Mouse (Mus musculus) forebrain, postnatal 0 days (tissue): ENCODE data around the gene Rasa3. TPM values are rescaled to one million over a fixed set of nuclear protein-coding genes. Genes with fewer than 3 reads are reported as not detected.
A peak's percentile ranks its signal among the peaks of the same experiment; 100 is the strongest.

Experiments
- ATAC-seq: fragments of 200-750 bp; cut with Nextera tagmentation; 2 replicates; pipeline ENCODE4 v1.8.0; 2017; ENCODE audit warnings: mild to moderate bottlenecking, moderate library complexity
- DNase-seq: peaks from one replicate; pipeline ENCODE4 v3.0.0-alpha.2; 2015
- H3K27ac ChIP-seq: fragments of 300-500 bp; sonication (generic); 2 replicates; pipeline ENCODE4 v1.5.1; 2014; ENCODE audit warnings: low read depth, mild to moderate bottlenecking, antibody characterized with exemption, low read length, moderate library complexity, mixed read lengths
- H3K27me3 ChIP-seq: fragments of 300-500 bp; sonication (generic); 2 replicates; pipeline ENCODE4 v1.6.1; 2014; ENCODE audit warnings: mild to moderate bottlenecking, low read length, mixed read lengths; ENCODE audit not compliant: insufficient read depth
- H3K36me3 ChIP-seq: fragments of 300-500 bp; sonication (generic); 2 replicates; pipeline ENCODE4 v1.6.1; 2014; ENCODE audit warnings: mild to moderate bottlenecking, moderate library complexity; ENCODE audit not compliant: insufficient read depth
- H3K4me1 ChIP-seq: fragments of 300-500 bp; sonication (generic); 2 replicates; pipeline ENCODE4 v1.6.1; 2014; ENCODE audit warnings: antibody characterized with exemption; ENCODE audit not compliant: insufficient read depth
- H3K4me2 ChIP-seq: fragments of 300-500 bp; sonication (generic); 2 replicates; pipeline ENCODE4 v1.6.1; 2014; ENCODE audit warnings: low read depth, mild to moderate bottlenecking, moderate library complexity
- H3K4me3 ChIP-seq: fragments of 300-500 bp; sonication (generic); 2 replicates; pipeline ENCODE4 v1.5.1; 2014; ENCODE audit warnings: low read depth, low read length, mixed read lengths
- H3K9ac ChIP-seq: fragments of 300-500 bp; sonication (generic); 2 replicates; pipeline ENCODE4 v1.6.1; 2014; ENCODE audit warnings: mild to moderate bottlenecking
- H3K9me3 ChIP-seq: fragments of 300-500 bp; sonication (generic); 2 replicates; pipeline ENCODE4 v1.6.1; 2016; ENCODE audit warnings: low read length
- CTCF ChIP-seq: sonication (generic); IDR thresholded peaks from 2 replicates; pipeline ENCODE4 v1.5.1; 2016; ENCODE audit warnings: antibody characterized with exemption, control low read depth, low read depth
- WGBS: fragments of 180-500 bp; shearing (Covaris S2); extraction: QIAGEN DNeasy Blood & Tissue Kit; methylation state at CpG from one replicate; pipeline ENCODE4 v1.1.7; 2014; 5-methylcytosine and 5-hydroxymethylcytosine counted together
- polyA plus RNA-seq: library from polyadenylated mRNA; unstranded; fragments of >200 nt; fragmentation: Nextera tagmentation; extraction: Ambion mirVana; gene quantifications from 2 replicates; pipeline ENCODE4 v1.2.1, GENCODE M21; 2015
- total RNA-seq: library from RNA; depleted of rRNA; stranded (reverse); fragments of >200 nt; gene quantifications from 2 replicates; pipeline ENCODE4 v1.2.3, GENCODE M21; 2014

Rasa3 gene
- total and polyA plus RNA-seq, 2 experiments from 2014 or later: 24.3 to 49.7 TPM

DNA sequence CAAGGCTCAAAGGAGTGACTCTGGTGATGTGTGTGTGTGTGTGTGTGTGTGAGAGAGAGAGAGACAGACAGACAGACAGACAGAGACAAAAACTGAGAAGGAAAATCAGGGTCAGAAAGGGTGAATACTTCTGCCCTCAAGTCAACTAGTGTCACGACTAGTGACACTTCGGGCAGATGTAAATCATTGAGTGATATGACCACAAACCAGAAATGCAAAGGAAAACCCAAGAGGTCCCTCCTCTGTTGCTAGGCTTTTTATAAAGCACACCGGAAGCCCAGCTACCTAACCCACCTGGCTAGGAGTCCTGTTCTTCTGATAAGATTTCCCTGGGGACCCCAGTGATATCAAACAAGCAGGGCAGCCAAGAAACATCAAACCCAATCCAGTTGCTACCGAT lies 2.3 kb downstream of the Rasa3 start:
- H3K9ac ChIP-seq: peak overlapping the region; percentile 93
- peak overlapping the region; percentile 90 for H3K4me3 ChIP-seq
- peaks cover 16% of the 10 kb centered on the region for H3K4me1 ChIP-seq
- H3K4me2 ChIP-seq: peak overlapping the region; percentile 57
- TF ChIP-seq CTCF: no peak
- H3K36me3 ChIP-seq: no peaks in the 10 kb centered on the region
- WGBS: 79% methylated on average over 4 of the region's 4 CpGs
- no peak for DNase-seq
- H3K9me3 ChIP-seq: no peaks in the 10 kb centered on the region
- H3K27ac ChIP-seq: peak overlapping the region; percentile 95
- H3K27me3 ChIP-seq: no peaks in the 10 kb centered on the region
- no peak for ATAC-seq

DNA sequence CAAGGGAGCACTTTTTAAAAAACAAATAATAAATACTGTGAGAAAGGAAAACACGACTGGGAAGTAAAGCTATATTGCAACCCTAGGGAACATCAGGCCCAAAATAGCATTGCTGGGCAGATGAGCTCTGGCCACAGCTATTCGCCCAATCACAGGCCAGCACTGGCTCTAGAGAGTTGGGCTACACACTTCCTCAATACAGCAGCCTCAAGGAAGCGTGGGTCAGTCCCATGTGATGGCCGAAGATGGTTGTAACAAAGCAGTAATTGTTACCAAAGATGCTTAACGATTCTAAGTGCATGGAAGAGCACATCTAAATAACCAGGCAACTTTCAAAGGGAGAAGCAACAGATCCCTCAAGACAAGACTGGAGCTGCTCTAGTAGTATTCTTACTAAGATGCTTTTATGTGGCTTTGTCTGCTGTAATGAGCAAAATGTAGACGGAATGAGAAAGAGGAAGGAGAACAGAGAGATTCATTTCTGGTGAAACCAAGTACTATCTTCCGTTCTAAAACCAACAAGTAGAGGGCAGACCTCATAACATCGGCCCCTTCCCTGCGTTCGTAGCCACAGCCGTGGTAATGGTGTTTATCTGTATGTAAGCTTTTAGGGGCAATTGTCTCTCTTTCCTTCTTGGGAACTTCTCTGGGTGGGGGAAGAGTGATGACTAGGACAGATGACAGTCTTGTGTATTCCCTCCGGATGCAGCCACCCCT lies 3.0 kb downstream of the Rasa3 start:
- Histone ChIP-seq H3K27ac (peak overlapping the region; percentile 62), H3K27me3 (no peaks in the 10 kb centered on the region), H3K4me3 (no peak overlapping the region), H3K9ac (no peak overlapping the region), H3K4me1 (peaks cover 16% of the 10 kb centered on the region), H3K9me3 (no peaks in the 10 kb centered on the region), H3K36me3 (no peaks in the 10 kb centered on the region), H3K4me2 (peak overlapping the region; percentile 57)
- ATAC-seq: no peak
- WGBS: 58% methylated on average over 12 of the region's 12 CpGs
- no peak; the same call in 1 of the 2 replicates for TF ChIP-seq CTCF
- no peak for DNase-seq

DNA sequence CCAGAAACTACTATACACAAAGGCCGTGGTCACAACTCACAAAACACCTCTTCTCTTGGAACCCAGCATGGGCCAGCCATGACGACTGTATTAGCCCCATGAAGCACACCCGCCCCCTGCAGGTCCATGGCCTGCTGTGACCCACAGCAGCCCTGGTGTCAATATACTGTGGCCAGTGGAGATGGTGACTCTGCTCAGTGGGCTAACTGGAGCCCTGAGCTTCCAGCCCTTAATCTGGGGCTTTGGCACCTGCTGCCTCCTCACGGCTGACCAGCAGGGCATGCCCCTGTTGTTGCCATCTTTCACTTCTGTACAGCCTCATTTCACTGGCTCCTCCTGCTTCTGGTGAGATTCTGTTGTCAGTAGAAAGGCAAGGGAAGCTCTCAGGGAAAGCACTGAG lies 4.2 kb downstream of the Rasa3 start:
- WGBS: 74% methylated on average over 4 of the region's 4 CpGs
- no peak for TF ChIP-seq CTCF
- no peak for ATAC-seq
- Histone ChIP-seq H3K36me3 (no peaks in the 10 kb centered on the region), H3K27me3 (no peaks in the 10 kb centered on the region), H3K4me2 (no peak overlapping the region), H3K4me3 (no peak overlapping the region), H3K4me1 (peaks cover 16% of the 10 kb centered on the region), H3K27ac (no peak overlapping the region), H3K9me3 (no peaks in the 10 kb centered on the region), H3K9ac (no peak overlapping the region)
- no peak for DNase-seq

DNA sequence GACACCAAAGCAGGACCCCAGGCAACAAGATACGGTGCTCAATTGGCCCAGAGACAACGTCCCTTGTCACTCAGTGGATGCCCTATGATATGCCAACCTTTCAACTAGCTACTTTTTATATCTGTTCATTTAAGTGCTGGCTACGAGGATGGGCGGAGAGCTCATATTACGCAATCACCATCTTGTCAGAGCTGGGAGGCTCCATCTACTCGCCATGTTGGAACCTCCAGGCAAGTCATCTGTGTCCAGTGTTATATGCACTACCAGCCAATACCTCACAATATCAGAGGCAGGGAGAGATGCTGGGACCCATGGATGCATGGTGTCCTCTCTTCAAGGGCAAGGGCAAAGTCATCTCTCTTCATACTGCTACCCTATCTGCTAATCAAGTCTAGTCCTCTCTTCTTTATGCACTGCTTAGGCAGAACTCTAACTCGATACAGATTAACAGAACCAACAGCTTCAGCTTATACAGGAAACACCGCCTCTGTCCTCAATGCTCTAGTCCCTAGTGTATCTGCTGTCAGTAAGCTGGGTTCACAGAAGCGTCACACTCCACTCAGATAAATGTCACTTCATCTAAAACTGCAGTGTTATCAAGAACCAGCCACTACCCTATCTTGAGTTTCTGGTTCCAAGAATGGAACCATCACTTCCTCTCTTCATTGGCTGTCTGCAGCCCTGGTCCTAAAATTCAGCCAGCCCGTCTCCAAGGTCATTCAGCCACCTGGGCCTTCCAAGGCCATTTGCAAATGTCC lies 6.0 kb downstream of the Rasa3 start:
- WGBS: 94% methylated on average over 10 of the region's 10 CpGs
- DNase-seq (no peak), ATAC-seq (no peak)
- peaks cover 11% of the 10 kb centered on the region; the same call in 1 of the 2 replicates for H3K4me1 ChIP-seq
- no peaks in the 10 kb centered on the region for H3K27me3 ChIP-seq
- H3K4me2 ChIP-seq: no peak overlapping the region
- H3K27ac ChIP-seq: no peak overlapping the region
- H3K9ac ChIP-seq: no peak overlapping the region
- H3K36me3 ChIP-seq: no peaks in the 10 kb centered on the region
- no peak overlapping the region for H3K4me3 ChIP-seq
- H3K9me3 ChIP-seq: no peaks in the 10 kb centered on the region
- TF ChIP-seq CTCF: no peak

DNA sequence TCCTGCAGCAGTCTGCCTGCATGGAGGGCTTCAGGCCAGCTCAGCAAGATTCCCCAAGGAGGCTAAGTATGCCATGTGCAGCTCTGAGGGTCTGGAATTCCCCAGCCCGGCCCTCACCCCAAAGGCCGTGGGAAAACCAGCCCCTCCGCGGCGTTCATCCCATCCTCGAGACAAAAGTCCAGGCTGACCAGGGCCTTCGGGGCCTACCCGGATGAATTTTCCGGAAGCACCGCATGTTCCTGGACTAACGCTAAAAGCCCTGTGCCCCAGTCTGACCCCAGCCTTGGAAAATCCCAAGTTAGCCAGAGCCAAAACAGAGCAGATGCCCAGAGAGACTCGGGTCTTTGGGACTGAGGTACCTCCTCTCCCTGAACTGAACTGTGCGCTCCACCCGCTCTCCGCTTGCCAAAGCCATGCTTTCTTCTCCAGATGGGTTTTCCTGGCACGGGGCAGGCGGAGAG lies 7.4 kb downstream of the Rasa3 start:
- H3K9me3 ChIP-seq: no peaks in the 10 kb centered on the region
- H3K9ac ChIP-seq: no peak overlapping the region
- H3K4me2 ChIP-seq: no peak overlapping the region
- no peaks in the 10 kb centered on the region for H3K36me3 ChIP-seq
- DNase-seq (no peak), ATAC-seq (0 out of 2 replicates have a peak, but pooled peaks have one; percentile 14)
- TF ChIP-seq CTCF: no peak
- peaks cover 11% of the 10 kb centered on the region; the same call in 1 of the 2 replicates for H3K4me1 ChIP-seq
- H3K4me3 ChIP-seq: no peak overlapping the region
- 80% methylated on average over 17 of the region's 17 CpGs for WGBS
- H3K27me3 ChIP-seq: no peaks in the 10 kb centered on the region
- H3K27ac ChIP-seq: no peak overlapping the region

DNA sequence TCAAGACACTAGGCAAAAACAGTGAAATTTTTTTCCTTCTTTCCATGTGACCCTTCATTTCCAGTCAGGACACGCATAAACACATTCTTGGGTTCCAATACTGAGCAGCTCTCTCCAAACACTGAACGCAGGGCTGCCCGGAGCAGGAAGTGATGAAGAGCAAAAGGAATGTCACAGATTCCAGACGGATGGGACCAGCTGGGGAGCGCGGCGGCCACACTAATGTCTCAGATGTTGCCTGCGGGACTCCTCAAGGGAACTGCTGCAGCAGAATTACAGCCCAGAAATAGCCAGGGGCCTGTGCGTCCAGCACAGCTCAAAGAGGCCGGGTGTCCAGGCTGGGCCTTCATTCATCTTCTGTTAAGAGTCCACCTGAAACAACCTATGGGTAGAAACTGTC lies 9.0 kb downstream of the Rasa3 start:
- Histone ChIP-seq H3K9ac (no peak overlapping the region), H3K27me3 (no peaks in the 10 kb centered on the region), H3K36me3 (no peaks in the 10 kb centered on the region), H3K9me3 (no peaks in the 10 kb centered on the region), H3K4me2 (no peak overlapping the region), H3K27ac (no peak overlapping the region), H3K4me3 (no peak overlapping the region), H3K4me1 (peaks cover 3% of the 10 kb centered on the region; the same call in 1 of the 2 replicates)
- WGBS: 90% methylated on average over 10 of the region's 10 CpGs
- no peak for TF ChIP-seq CTCF
- ATAC-seq (no peak), DNase-seq (no peak)

DNA sequence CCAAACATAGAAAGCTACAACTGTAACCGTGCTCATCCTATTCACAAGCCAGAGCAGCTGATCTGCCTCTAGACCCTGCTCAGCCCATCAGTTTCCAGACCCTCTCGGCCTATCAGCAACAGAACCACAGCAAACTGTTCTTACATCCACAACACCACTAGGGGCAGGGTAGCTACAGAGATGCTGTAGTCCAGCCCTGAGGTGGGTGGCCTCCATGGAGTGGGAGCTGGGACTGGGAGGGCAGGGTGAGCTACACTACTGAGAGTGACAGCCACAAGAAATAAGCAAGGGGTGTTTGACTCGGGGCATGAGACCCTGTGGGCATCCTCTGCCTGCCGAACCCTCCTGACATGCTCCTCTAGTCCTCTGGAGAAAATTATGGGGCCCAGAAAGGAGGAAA lies 9.5 kb downstream of the Rasa3 start:
- WGBS: 76% methylated on average over 4 of the region's 4 CpGs
- H3K9me3 ChIP-seq: no peaks in the 10 kb centered on the region
- no peaks in the 10 kb centered on the region for H3K36me3 ChIP-seq
- H3K27ac ChIP-seq: no peak overlapping the region
- no peaks in the 10 kb centered on the region for H3K4me1 ChIP-seq
- ATAC-seq: 0 out of 2 replicates have a peak, but pooled peaks have one; percentile 47
- no peak for DNase-seq
- H3K4me2 ChIP-seq: no peak overlapping the region
- no peak overlapping the region for H3K4me3 ChIP-seq
- peak; percentile 50 for TF ChIP-seq CTCF
- no peak overlapping the region for H3K9ac ChIP-seq
- no peaks in the 10 kb centered on the region for H3K27me3 ChIP-seq
